Mouse (Mus musculus) lung, embryonic 14.5 days (tissue): ENCODE measurements around the gene Tfe3. TPM values are rescaled to one million over a fixed set of nuclear protein-coding genes. Genes with fewer than 3 reads are reported as not detected.
A peak's percentile ranks its signal among the peaks of the same experiment; 100 is the strongest.
"Not testable (repeated sequence)": the region's sequence is repeated elsewhere in the genome, so short reads cannot be mapped to it uniquely, and the experiment has no call there.

ENCODE experiments used
- ATAC-seq: fragments of 200-750 bp; cut with Nextera tagmentation; 2 replicates; pipeline ENCODE4 v1.8.0; 2017; ENCODE audit warnings: mild to moderate bottlenecking, moderate TSS enrichment, moderate library complexity; ENCODE audit not compliant: insufficient read depth
- DNase-seq: peaks from one replicate; pipeline ENCODE4 v3.0.0-alpha.2; 2015
- H3K27ac ChIP-seq: fragments of 300-500 bp; sonication (generic); 2 replicates; pipeline ENCODE4 v1.5.1; 2014; ENCODE audit warnings: low read depth, mild to moderate bottlenecking, moderate library complexity
- H3K27me3 ChIP-seq: fragments of 300-500 bp; sonication (generic); 2 replicates; pipeline ENCODE4 v1.6.1; 2014; ENCODE audit warnings: low read length, control low read depth; ENCODE audit not compliant: insufficient read depth
- H3K36me3 ChIP-seq: fragments of 300-500 bp; sonication (generic); 2 replicates; pipeline ENCODE4 v1.6.1; 2014; ENCODE audit warnings: control low read depth; ENCODE audit not compliant: insufficient read depth
- H3K4me1 ChIP-seq: fragments of 300-500 bp; sonication (generic); 2 replicates; pipeline ENCODE4 v1.6.1; 2014; ENCODE audit warnings: antibody characterized with exemption, control low read depth; ENCODE audit not compliant: insufficient read depth
- H3K4me2 ChIP-seq: fragments of 300-500 bp; sonication (generic); 2 replicates; pipeline ENCODE4 v1.6.1; 2014; ENCODE audit warnings: mild to moderate bottlenecking
- H3K4me3 ChIP-seq: fragments of 300-500 bp; sonication (generic); 2 replicates; pipeline ENCODE4 v1.5.1; 2014; ENCODE audit warnings: low read depth, low read length
- H3K9ac ChIP-seq: fragments of 300-500 bp; sonication (generic); 2 replicates; pipeline ENCODE4 v1.6.1; 2014
- H3K9me3 ChIP-seq: fragments of 300-500 bp; sonication (generic); 2 replicates; pipeline ENCODE4 v1.6.1; 2016; ENCODE audit warnings: low read depth, low read length, control low read depth
- CTCF ChIP-seq: IDR thresholded peaks from 2 replicates; pipeline ENCODE4 v1.5.1; 2016; ENCODE audit warnings: antibody characterized with exemption, low read depth
- WGBS: fragments of 180-500 bp; shearing (Covaris S2); extraction: QIAGEN DNeasy Blood & Tissue Kit; methylation state at CpG from one replicate; pipeline ENCODE4 v1.1.7; 2014; 5-methylcytosine and 5-hydroxymethylcytosine counted together
- polyA plus RNA-seq: library from polyadenylated mRNA; unstranded; fragments of >200 nt; fragmentation: Nextera tagmentation; extraction: Ambion mirVana; gene quantifications from 2 replicates; pipeline ENCODE4 v1.2.1, GENCODE M21; 2014

Gene Tfe3
- polyA plus RNA-seq, 1 experiment from 2014 or later: 22.5 TPM

GRCm38 (mm10) chrX:7789542-7790136, 27.3 kb downstream of the Tfe3 start, which contains the start of gene Gripap1:
TSS of gene Gripap1 (plus strand) at chrX:7789765.
- H3K4me1 ChIP-seq: no peaks in the 10 kb centered on the region
- H3K27me3 ChIP-seq: no peaks in the 10 kb centered on the region
- ATAC-seq (peak; percentile 91), DNase-seq (peak; percentile 87)
- H3K9ac ChIP-seq: peak within 1 kb of the TSS; percentile 48
- H3K9me3 ChIP-seq: no peaks in the 10 kb centered on the region
- peak within 1 kb of the TSS; percentile 56 for H3K4me3 ChIP-seq
- no peaks in the 10 kb centered on the region for H3K36me3 ChIP-seq
- no peak for TF ChIP-seq CTCF
- 8% methylated on average over 24 of the region's 24 CpGs for WGBS
- peak within 1 kb of the TSS; percentile 62 for H3K4me2 ChIP-seq
- no peak within 1 kb of the TSS for H3K27ac ChIP-seq

- Histone ChIP-seq H3K27ac (no peak overlapping the region), H3K4me2 (peak overlapping the region; percentile 62), H3K27me3 (no peaks in the 10 kb centered on the region), H3K4me3 (peak overlapping the region; percentile 56), H3K9ac (peak overlapping the region; percentile 48), H3K36me3 (no peaks in the 10 kb centered on the region), H3K9me3 (no peaks in the 10 kb centered on the region), H3K4me1 (no peaks in the 10 kb centered on the region)
- TF ChIP-seq CTCF: no peak
- 16% methylated on average over 5 of the region's 5 CpGs for WGBS
- ATAC-seq: 0 out of 2 replicates have a peak, but pooled peaks have one; percentile 3
- no peak for DNase-seq
These were observed 27.9 kb downstream of the Tfe3 start for GRCm38 (mm10) chrX:7790309-7790708.

DNA sequence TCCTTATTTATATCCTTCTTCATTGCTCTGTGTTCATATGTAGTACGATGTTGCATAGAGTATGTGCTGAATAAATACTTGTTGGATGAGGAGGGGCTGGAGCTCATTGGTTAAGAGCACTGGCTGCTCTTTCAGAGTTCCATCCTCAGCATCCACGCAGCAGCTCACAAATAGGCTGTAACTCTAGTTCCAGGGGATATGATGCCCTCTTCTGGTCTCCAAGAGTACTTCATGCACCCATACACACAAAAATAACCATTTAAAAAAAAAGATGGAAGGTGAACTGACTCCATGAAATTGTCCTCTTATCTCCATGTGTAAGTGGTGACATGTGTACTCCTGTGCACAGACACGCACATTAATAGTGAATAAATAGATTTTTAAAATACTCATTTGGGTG, 31.0 kb downstream of the Tfe3 start:
- ATAC-seq (no peak), DNase-seq (peak; percentile 51)
- Histone ChIP-seq H3K9ac (no peak overlapping the region), H3K9me3 (no peaks in the 10 kb centered on the region), H3K27me3 (no peaks in the 10 kb centered on the region), H3K4me3 (no peak overlapping the region), H3K27ac (no peak overlapping the region), H3K36me3 (no peaks in the 10 kb centered on the region), H3K4me2 (no peak overlapping the region), H3K4me1 (no peaks in the 10 kb centered on the region)
- WGBS: 37% methylated on average over 3 of the region's 3 CpGs
- peak; percentile 45 for TF ChIP-seq CTCF

DNA sequence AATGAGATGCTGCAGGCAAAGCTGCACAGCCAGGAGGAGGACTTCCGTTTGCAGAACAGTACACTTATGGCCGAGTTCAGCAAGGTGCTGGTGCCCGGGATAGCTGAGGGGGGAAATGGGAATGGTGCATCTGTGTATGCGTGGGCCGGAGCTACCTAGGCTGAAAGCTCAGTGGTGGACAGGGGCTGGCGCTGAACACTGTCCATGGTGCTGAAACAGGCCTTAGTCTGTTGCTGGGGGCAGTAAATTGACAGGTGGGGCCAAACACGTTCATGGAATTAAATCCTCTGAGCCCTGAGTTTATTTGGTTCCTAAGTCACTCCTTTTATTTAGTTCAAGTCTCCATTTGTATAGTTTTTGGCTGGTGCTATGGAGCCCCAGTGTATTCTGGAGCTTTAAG, 32.7 kb downstream of the Tfe3 start:
- ATAC-seq (no peak), DNase-seq (peak; percentile 77)
- no peak overlapping the region for H3K4me2 ChIP-seq
- H3K27me3 ChIP-seq: no peaks in the 10 kb centered on the region
- no peak overlapping the region for H3K9ac ChIP-seq
- WGBS: 14% methylated on average over 7 of the region's 7 CpGs
- H3K4me1 ChIP-seq: no peaks in the 10 kb centered on the region
- H3K4me3 ChIP-seq: no peak overlapping the region
- no peaks in the 10 kb centered on the region for H3K9me3 ChIP-seq
- TF ChIP-seq CTCF: no peak
- H3K27ac ChIP-seq: no peak overlapping the region
- H3K36me3 ChIP-seq: peaks cover 7% of the 10 kb centered on the region; the same call in 1 of the 2 replicates

GRCm38 (mm10) chrX:7797327-7797726, 35.0 kb downstream of the Tfe3 start:
- no peak for DNase-seq
- no peak for ATAC-seq
- Histone ChIP-seq H3K4me3 (no peak overlapping the region), H3K9me3 (no peaks in the 10 kb centered on the region), H3K27me3 (no peaks in the 10 kb centered on the region), H3K36me3 (peaks cover 14% of the 10 kb centered on the region; the same call in 1 of the 2 replicates), H3K4me2 (no peak overlapping the region), H3K9ac (no peak overlapping the region), H3K27ac (no peak overlapping the region), H3K4me1 (no peaks in the 10 kb centered on the region)
- 80% methylated on average over 3 of the region's 3 CpGs for WGBS
- no peak for TF ChIP-seq CTCF

GRCm38 (mm10) chrX:7802157-7802556, 39.8 kb downstream of the Tfe3 start:
- not testable (repeated sequence) for H3K27me3 ChIP-seq, H3K9me3 ChIP-seq, H3K4me2 ChIP-seq, H3K27ac ChIP-seq, DNase-seq, ATAC-seq, H3K4me1 ChIP-seq, H3K4me3 ChIP-seq, H3K9ac ChIP-seq
- WGBS: 87% methylated on average over 2 of the region's 2 CpGs
- H3K36me3 ChIP-seq: peaks cover 22% of the 10 kb centered on the region; the same call in 1 of the 2 replicates

DNA sequence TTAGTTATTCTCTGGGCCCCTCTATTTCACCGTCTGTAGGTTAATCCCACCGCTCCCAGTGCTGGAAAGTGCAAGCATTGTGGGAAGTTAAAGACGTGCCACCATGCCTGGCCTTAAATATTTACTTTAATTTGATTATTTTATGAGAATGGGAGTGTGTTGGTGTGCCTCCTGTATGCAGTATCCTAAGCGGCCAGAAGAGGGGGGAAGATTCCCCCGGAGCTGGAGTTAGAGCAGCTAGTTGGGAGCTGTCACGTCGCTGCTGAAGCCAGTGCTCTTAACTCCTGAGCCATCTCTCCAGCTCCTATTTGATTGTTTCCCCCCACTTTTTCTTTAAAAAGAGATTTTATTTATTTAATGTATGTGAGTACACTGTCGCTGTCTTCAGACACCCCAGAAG, 52.7 kb downstream of the Tfe3 start:
- not testable (repeated sequence) for ATAC-seq, H3K9ac ChIP-seq, H3K4me3 ChIP-seq, H3K4me2 ChIP-seq, H3K27ac ChIP-seq, H3K27me3 ChIP-seq, H3K9me3 ChIP-seq, H3K4me1 ChIP-seq
- TF ChIP-seq CTCF: peak; percentile 44
- 42% methylated on average over 8 of the region's 8 CpGs for WGBS
- H3K36me3 ChIP-seq: peaks cover 35% of the 10 kb centered on the region; the same call in 1 of the 2 replicates
- DNase-seq: peak; percentile 51
